Mouse (Mus musculus) midbrain, embryonic 13.5 days (tissue): ENCODE results near the gene Tlr9. TPM values are rescaled to one million over a fixed set of nuclear protein-coding genes. Genes with fewer than 3 reads are reported as not detected.
A peak's percentile ranks its signal among the peaks of the same experiment; 100 is the strongest.

Source experiments
- ATAC-seq: fragments of 200-750 bp; cut with Nextera tagmentation; 2 replicates; pipeline ENCODE4 v1.8.0; 2017; ENCODE audit warnings: mild to moderate bottlenecking, moderate TSS enrichment, moderate library complexity
- H3K27ac ChIP-seq: fragments of 300-500 bp; sonication (generic); 2 replicates; pipeline ENCODE4 v1.5.1; 2015; ENCODE audit warnings: inconsistent platforms, mild to moderate bottlenecking, moderate library complexity
- H3K27me3 ChIP-seq: fragments of 300-500 bp; sonication (generic); 2 replicates; pipeline ENCODE4 v1.6.1; 2015; ENCODE audit warnings: mild to moderate bottlenecking, inconsistent platforms
- H3K36me3 ChIP-seq: fragments of 300-500 bp; sonication (generic); 2 replicates; pipeline ENCODE4 v1.6.1; 2015; ENCODE audit warnings: mild to moderate bottlenecking, inconsistent platforms
- H3K4me1 ChIP-seq: fragments of 300-500 bp; sonication (generic); replicated peaks from 2 replicates; pipeline ENCODE4 v1.6.1; 2015; ENCODE audit warnings: inconsistent platforms
- H3K4me2 ChIP-seq: fragments of 300-500 bp; sonication (generic); replicated peaks from 2 replicates; pipeline ENCODE4 v1.6.1; 2015; ENCODE audit warnings: moderate library complexity, mild to moderate bottlenecking, inconsistent platforms
- H3K4me3 ChIP-seq: fragments of 300-500 bp; sonication (generic); replicated peaks from 2 replicates; pipeline ENCODE4 v1.5.1; 2015; ENCODE audit warnings: mild to moderate bottlenecking, inconsistent platforms
- H3K9ac ChIP-seq: fragments of 300-500 bp; sonication (generic); replicated peaks from 2 replicates; pipeline ENCODE4 v1.6.1; 2015; ENCODE audit warnings: mild to moderate bottlenecking, inconsistent platforms
- H3K9me3 ChIP-seq: fragments of 300-500 bp; sonication (generic); 2 replicates; pipeline ENCODE4 v1.6.1; 2016; ENCODE audit warnings: mild to moderate bottlenecking, inconsistent platforms
- WGBS: fragments of 180-500 bp; shearing (Covaris S2); methylation state at CpG from one replicate; pipeline ENCODE4 v1.1.7; 2015; 5-methylcytosine and 5-hydroxymethylcytosine counted together
- microRNA counts: library from miRNA; unstranded; fragments of <30 nt; microRNA quantifications from one replicate; lab custom pipeline; 2016
- microRNA-seq: library from miRNA; unstranded; fragments of <30 nt; microRNA quantifications from one replicate; pipeline ENCODE4, GENCODE M21; 2016
- polyA plus RNA-seq: library from polyadenylated mRNA; unstranded; fragments of >200 nt; fragmentation: Nextera tagmentation; extraction: Ambion mirVana; gene quantifications from 2 replicates; pipeline ENCODE4 v1.2.1, GENCODE M21; 2015

Gene Tlr9
- polyA plus RNA-seq, 1 experiment from 2014 or later = not detected

DNA sequence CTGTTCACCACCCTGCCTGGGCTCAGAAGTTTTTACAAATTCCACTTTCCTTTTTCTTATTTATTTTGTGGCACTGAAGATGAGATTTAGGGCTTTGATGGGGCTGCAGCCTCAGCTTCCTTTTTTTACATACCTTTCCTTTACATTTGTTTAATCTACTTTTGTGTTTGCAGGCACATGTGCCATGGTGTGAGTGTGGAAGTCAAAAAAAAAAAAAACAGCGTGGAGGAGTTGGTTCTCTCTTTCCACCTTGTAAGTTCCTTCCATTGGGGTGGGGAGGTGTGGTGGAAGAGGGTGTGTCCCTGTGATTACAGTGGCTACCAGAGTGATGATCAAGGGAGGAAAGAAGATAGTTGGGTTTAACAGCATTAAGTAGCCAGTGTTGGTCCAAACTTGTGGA lies 53.4 kb downstream of the Tlr9 start:
- peaks cover 9% of the 10 kb centered on the region for H3K4me1 ChIP-seq
- H3K4me3 ChIP-seq = no peak overlapping the region
- H3K27me3 ChIP-seq = no peaks in the 10 kb centered on the region
- no peak for ATAC-seq
- H3K9ac ChIP-seq = no peak overlapping the region
- H3K4me2 ChIP-seq = no peak overlapping the region
- no peaks in the 10 kb centered on the region for H3K36me3 ChIP-seq
- no peak overlapping the region for H3K27ac ChIP-seq
- no peaks in the 10 kb centered on the region for H3K9me3 ChIP-seq
- 58% methylated on average over 1 of the region's 1 CpGs for WGBS

MicroRNAs encoded within 50 kb of the gene (microRNA counts, 519-probe panel; counts per million panel counts)
- microRNA mmu-let-7g (lab: Ali Mortazavi, UCI) = 6,643 counts per million, percentile 97 among the panel's probes with 10 or more counts

Small RNA genes lying within 50 kb of the gene (microRNA-seq; reads per million reads assigned to microRNA genes)
- gene Mirlet7g = 46,249 reads per million, percentile 99 among the genes with 10 or more reads in this experiment

Other genes starting within 250 kb of the Tlr9 start
- 0.28 and 0.36 TPM in 2 replicates for gene Col6a4, start 125.8 kb upstream of the Tlr9 start, polyA plus RNA-seq
- 10.1 TPM in 2 replicates for gene Glyctk, start 64.5 kb upstream of the Tlr9 start, polyA plus RNA-seq
- gene Wdr82, start 51.7 kb upstream of the Tlr9 start, polyA plus RNA-seq = 36.0 and 42.5 TPM in 2 replicates
- 16.7 and 16.9 TPM in 2 replicates for gene Ppm1m, start 22.9 kb upstream of the Tlr9 start, polyA plus RNA-seq
- gene Twf2, start 19.5 kb upstream of the Tlr9 start, polyA plus RNA-seq = 52.2 and 53.3 TPM in 2 replicates
- gene Alas1, start 26.1 kb downstream of the Tlr9 start, polyA plus RNA-seq = 91.5 and 93.6 TPM in 2 replicates
- gene Poc1a, start 58.5 kb downstream of the Tlr9 start, polyA plus RNA-seq = 10.6 and 13.5 TPM in 2 replicates
- 9.0 and 9.4 TPM in 2 replicates for gene Dusp7, start 146.0 kb downstream of the Tlr9 start, polyA plus RNA-seq
- 676 and 681 TPM in 2 replicates for gene Rpl29, start 206.9 kb downstream of the Tlr9 start, polyA plus RNA-seq
- 23.6 and 24.4 TPM in 2 replicates for gene Acy1, start 215.7 kb downstream of the Tlr9 start, polyA plus RNA-seq
- gene Abhd14b, start 224.9 kb downstream of the Tlr9 start, polyA plus RNA-seq = 5.8 and 6.0 TPM in 2 replicates
- 40.2 and 43.0 TPM in 2 replicates for gene Abhd14a, start 225.1 kb downstream of the Tlr9 start, polyA plus RNA-seq
- gene Pcbp4, start 230.7 kb downstream of the Tlr9 start, polyA plus RNA-seq = 280 and 309 TPM in 2 replicates
- 0.63 and 0.75 TPM in 2 replicates for gene Gpr62, start 243.3 kb downstream of the Tlr9 start, polyA plus RNA-seq